Mouse (Mus musculus): ENCODE data around the gene Myo1d. TPM values are rescaled to one million over a fixed set of nuclear protein-coding genes. Genes with fewer than 3 reads are reported as not detected.
"Not testable (repeated sequence)": the region's sequence is repeated elsewhere in the genome, so short reads cannot be mapped to it uniquely, and the experiment has no call there.

Myo1d gene
- polyA plus RNA-seq, 1 experiment from 2014 or later, result 50.1 TPM

- WGBS, result 93% methylated on average over 11 of the region's 11 CpGs
- Histone ChIP-seq H3K36me3 (ENCODE audit: control insufficient read depth, insufficient read depth, low read length) (peaks cover 35% of the 10 kb centered on the region), H3K4me2 (ENCODE audit: low read length) (no peak overlapping the region), H3K4me3 (ENCODE audit: low read depth, low read length) (no peak overlapping the region), H3K27me3 (replicated peaks; ENCODE audit: control insufficient read depth, insufficient read depth, low read length) (no peaks in the 10 kb centered on the region), H3K27ac (ENCODE audit: low read depth) (no peak overlapping the region), H3K9me3 (ENCODE audit: control insufficient read depth, low read length) (no peaks in the 10 kb centered on the region), H3K4me1 (replicated peaks; ENCODE audit: control insufficient read depth, insufficient read depth, low read length) (peaks cover 19% of the 10 kb centered on the region; the same call in 1 of the 2 replicates), H3K9ac (ENCODE audit: low read length) (no peak overlapping the region)
- ATAC-seq (replicated peaks; ENCODE audit: low FRiP score, low TSS enrichment, low read depth), result no peak
- DNase-seq (ENCODE audit: low spot score), result no peak
Measured at GRCm38 (mm10) chr11:80474846-80475245, 305.0 kb downstream of the Myo1d start.

DNA sequence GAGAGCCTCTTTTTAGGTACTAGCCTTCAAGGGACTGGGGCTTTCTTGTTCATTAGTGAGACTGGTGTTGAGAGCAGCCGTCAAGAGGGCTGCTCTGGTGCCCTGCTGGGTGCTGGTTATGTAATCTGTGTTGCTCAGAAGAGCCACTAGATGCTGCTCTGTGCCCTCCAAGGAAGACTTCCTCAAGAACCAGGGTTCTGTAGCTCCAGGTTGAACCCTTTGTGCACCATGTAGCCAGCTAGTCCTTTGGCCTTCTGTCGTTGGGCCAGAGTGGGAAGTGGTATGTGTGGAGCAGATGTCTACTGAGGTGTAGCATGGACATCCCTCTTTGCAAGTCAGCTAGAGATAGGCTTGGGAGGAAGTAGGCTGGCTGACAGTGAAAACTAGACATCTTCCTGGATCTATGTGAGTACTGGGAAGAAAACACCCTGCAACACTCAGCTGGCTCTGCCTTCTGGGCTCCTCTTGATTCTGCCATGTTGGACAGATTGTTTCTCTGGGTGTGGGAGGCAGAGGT is 305.6 kb downstream of the Myo1d start:
- H3K9me3 ChIP-seq (ENCODE audit: control insufficient read depth, low read length), result no peaks in the 10 kb centered on the region
- no peak overlapping the region for H3K4me2 ChIP-seq (ENCODE audit: low read length)
- 68% methylated on average over 2 of the region's 2 CpGs for WGBS
- no peak overlapping the region for H3K9ac ChIP-seq (ENCODE audit: low read length)
- no peak overlapping the region for H3K4me3 ChIP-seq (ENCODE audit: low read depth, low read length)
- H3K27me3 ChIP-seq (replicated peaks; ENCODE audit: control insufficient read depth, insufficient read depth, low read length), result no peaks in the 10 kb centered on the region
- H3K4me1 ChIP-seq (replicated peaks; ENCODE audit: control insufficient read depth, insufficient read depth, low read length), result peaks cover 16% of the 10 kb centered on the region; the same call in 1 of the 2 replicates
- H3K36me3 ChIP-seq (ENCODE audit: control insufficient read depth, insufficient read depth, low read length), result peaks cover 41% of the 10 kb centered on the region
- no peak overlapping the region for H3K27ac ChIP-seq (ENCODE audit: low read depth)
- no peak for DNase-seq (ENCODE audit: low spot score)
- no peak for ATAC-seq (replicated peaks; ENCODE audit: low FRiP score, low TSS enrichment, low read depth)

GRCm38 (mm10) chr11:80471836-80472605 is 307.8 kb downstream of the Myo1d start:
- Histone ChIP-seq H3K4me1 (replicated peaks; ENCODE audit: control insufficient read depth, insufficient read depth, low read length) (0 out of 2 replicates have a peak, but pooled peaks cover 2% of the 10 kb centered on the region), H3K27me3 (replicated peaks; ENCODE audit: control insufficient read depth, insufficient read depth, low read length) (no peaks in the 10 kb centered on the region), H3K27ac (ENCODE audit: low read depth) (no peak overlapping the region), H3K4me2 (ENCODE audit: low read length) (no peak overlapping the region), H3K9ac (ENCODE audit: low read length) (no peak overlapping the region), H3K9me3 (ENCODE audit: control insufficient read depth, low read length) (no peaks in the 10 kb centered on the region), H3K36me3 (ENCODE audit: control insufficient read depth, insufficient read depth, low read length) (peaks cover 63% of the 10 kb centered on the region), H3K4me3 (ENCODE audit: low read depth, low read length) (no peak overlapping the region)
- ATAC-seq (replicated peaks; ENCODE audit: low FRiP score, low TSS enrichment, low read depth) (no peak), DNase-seq (ENCODE audit: low spot score) (no peak)
- WGBS, result 84% methylated on average over 16 of the region's 16 CpGs

- H3K4me3 ChIP-seq (ENCODE audit: low read depth, low read length); DNase-seq (ENCODE audit: low spot score); H3K9me3 ChIP-seq (ENCODE audit: control insufficient read depth, low read length); H3K4me1 ChIP-seq (replicated peaks; ENCODE audit: control insufficient read depth, insufficient read depth, low read length); H3K9ac ChIP-seq (ENCODE audit: low read length); H3K27ac ChIP-seq (ENCODE audit: low read depth); ATAC-seq (replicated peaks; ENCODE audit: low FRiP score, low TSS enrichment, low read depth); H3K4me2 ChIP-seq (ENCODE audit: low read length); H3K27me3 ChIP-seq (replicated peaks; ENCODE audit: control insufficient read depth, insufficient read depth, low read length): not testable (repeated sequence)
- 86% methylated on average over 4 of the region's 4 CpGs for WGBS
- H3K36me3 ChIP-seq (ENCODE audit: control insufficient read depth, insufficient read depth, low read length), result peaks cover 91% of the 10 kb centered on the region
Measured at GRCm38 (mm10) chr11:80463605-80464130, 316.2 kb downstream of the Myo1d start.

DNA sequence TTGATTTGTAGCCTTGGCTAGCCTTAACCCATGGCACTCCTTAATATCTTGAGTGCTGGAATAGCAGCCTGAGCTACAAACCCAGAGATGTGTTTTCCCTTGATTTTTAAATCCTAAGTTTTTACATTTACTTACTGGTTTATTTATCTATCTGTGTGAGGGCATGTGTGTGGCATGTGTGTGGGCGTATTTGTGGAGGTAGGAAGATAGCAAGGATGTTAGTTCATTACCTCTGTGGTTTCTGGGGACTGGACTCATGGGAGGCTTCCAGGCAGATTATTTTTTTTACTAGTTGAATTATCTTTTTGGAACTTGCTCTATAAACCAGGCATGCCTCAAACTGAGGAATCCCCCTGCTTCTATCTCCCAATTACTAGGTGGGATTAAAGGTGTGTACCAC is 326.6 kb downstream of the Myo1d start:
- Histone ChIP-seq H3K36me3 (ENCODE audit: control insufficient read depth, insufficient read depth, low read length) (peaks cover 75% of the 10 kb centered on the region), H3K4me3 (ENCODE audit: low read depth, low read length) (no peak overlapping the region), H3K27ac (ENCODE audit: low read depth) (no peak overlapping the region), H3K9me3 (ENCODE audit: control insufficient read depth, low read length) (no peaks in the 10 kb centered on the region), H3K4me2 (ENCODE audit: low read length) (no peak overlapping the region), H3K9ac (ENCODE audit: low read length) (no peak overlapping the region), H3K27me3 (replicated peaks; ENCODE audit: control insufficient read depth, insufficient read depth, low read length) (no peaks in the 10 kb centered on the region), H3K4me1 (replicated peaks; ENCODE audit: control insufficient read depth, insufficient read depth, low read length) (no peaks in the 10 kb centered on the region)
- ATAC-seq (replicated peaks; ENCODE audit: low FRiP score, low TSS enrichment, low read depth) (no peak), DNase-seq (ENCODE audit: low spot score) (no peak)
- WGBS, result 100% methylated on average over 1 of the region's 1 CpGs

DNA sequence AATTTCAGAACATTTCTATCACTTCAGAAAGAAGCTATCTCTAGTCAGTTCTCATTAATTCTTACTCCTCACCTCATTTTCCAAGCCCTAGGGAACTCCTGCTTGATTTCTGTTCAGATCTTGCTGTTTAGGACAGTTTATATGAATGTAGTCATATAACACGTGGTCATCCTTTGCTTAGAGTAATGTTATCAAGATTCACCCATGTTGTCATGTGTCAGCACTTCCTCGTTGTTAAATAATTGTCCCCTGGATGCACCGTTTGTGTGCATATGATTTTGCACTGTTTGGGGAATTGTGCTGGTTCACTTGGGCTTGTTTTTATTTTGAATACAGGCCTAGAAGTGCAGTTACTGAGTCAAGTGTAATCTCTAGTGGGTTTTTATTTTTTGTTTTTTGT is 327.6 kb downstream of the Myo1d start:
- Histone ChIP-seq H3K9ac (ENCODE audit: low read length) (no peak overlapping the region), H3K9me3 (ENCODE audit: control insufficient read depth, low read length) (no peaks in the 10 kb centered on the region), H3K27me3 (replicated peaks; ENCODE audit: control insufficient read depth, insufficient read depth, low read length) (no peaks in the 10 kb centered on the region), H3K27ac (ENCODE audit: low read depth) (no peak overlapping the region), H3K4me2 (ENCODE audit: low read length) (no peak overlapping the region), H3K36me3 (ENCODE audit: control insufficient read depth, insufficient read depth, low read length) (peaks cover 75% of the 10 kb centered on the region), H3K4me3 (ENCODE audit: low read depth, low read length) (no peak overlapping the region), H3K4me1 (replicated peaks; ENCODE audit: control insufficient read depth, insufficient read depth, low read length) (no peaks in the 10 kb centered on the region)
- no peak for ATAC-seq (replicated peaks; ENCODE audit: low FRiP score, low TSS enrichment, low read depth)
- 89% methylated on average over 3 of the region's 3 CpGs for WGBS
- DNase-seq (ENCODE audit: low spot score), result no peak

DNA sequence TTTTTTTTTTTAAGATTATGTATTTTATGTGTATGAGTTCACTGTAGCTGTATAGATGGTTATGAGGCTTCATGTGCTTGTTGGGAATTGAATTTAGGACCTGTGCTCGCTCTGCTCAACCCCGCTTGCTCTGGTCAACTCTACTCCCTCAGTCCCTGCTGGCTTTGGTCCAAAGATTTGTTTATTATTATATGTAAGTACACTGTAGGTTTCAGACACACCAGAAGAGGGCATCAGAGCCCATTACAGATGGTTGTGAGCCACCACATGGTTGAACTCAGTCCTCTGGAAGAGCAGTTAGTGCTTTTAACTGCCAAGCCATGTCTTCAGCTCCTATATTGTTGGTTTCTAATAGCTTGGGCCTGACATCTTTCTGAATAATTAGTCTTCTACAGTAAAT is 330.0 kb downstream of the Myo1d start:
- DNase-seq (ENCODE audit: low spot score) (no peak), ATAC-seq (replicated peaks; ENCODE audit: low FRiP score, low TSS enrichment, low read depth) (no peak)
- WGBS, result 89% methylated on average over 2 of the region's 2 CpGs
- H3K4me3 ChIP-seq (ENCODE audit: low read depth, low read length), result no peak overlapping the region
- no peaks in the 10 kb centered on the region for H3K4me1 ChIP-seq (replicated peaks; ENCODE audit: control insufficient read depth, insufficient read depth, low read length)
- H3K27ac ChIP-seq (ENCODE audit: low read depth), result no peak overlapping the region
- H3K4me2 ChIP-seq (ENCODE audit: low read length), result no peak overlapping the region
- H3K27me3 ChIP-seq (replicated peaks; ENCODE audit: control insufficient read depth, insufficient read depth, low read length), result no peaks in the 10 kb centered on the region
- no peak overlapping the region for H3K9ac ChIP-seq (ENCODE audit: low read length)
- peaks cover 78% of the 10 kb centered on the region for H3K36me3 ChIP-seq (ENCODE audit: control insufficient read depth, insufficient read depth, low read length)
- H3K9me3 ChIP-seq (ENCODE audit: control insufficient read depth, low read length), result no peaks in the 10 kb centered on the region

DNA sequence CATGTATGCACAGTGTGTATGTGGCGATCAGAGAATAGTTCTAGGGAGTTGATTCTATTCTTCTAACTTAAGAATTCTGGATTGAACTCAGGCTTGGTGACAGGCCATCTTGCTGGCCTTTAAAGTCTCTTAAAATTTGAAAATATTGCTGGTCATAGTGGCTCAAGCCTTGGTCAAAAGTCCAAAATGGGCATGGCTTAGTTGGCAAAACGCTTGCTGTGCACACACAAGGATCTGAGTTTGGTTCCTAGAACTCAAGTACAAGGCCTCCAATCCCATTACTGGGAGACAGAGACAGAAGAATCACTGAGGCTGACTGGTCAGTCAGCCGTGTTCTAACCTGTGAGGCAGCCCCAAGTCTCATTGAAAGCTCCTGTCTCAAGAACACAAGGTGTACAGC is 332.9 kb downstream of the Myo1d start:
- WGBS, result 89% methylated on average over 3 of the region's 3 CpGs

More for the DNA sequence above, 332.9 kb downstream of the Myo1d start:
- Histone ChIP-seq H3K4me2 (ENCODE audit: low read length) (no peak overlapping the region), H3K4me3 (ENCODE audit: low read depth, low read length) (no peak overlapping the region), H3K9me3 (ENCODE audit: control insufficient read depth, low read length) (no peaks in the 10 kb centered on the region), H3K27ac (ENCODE audit: low read depth) (no peak overlapping the region), H3K4me1 (replicated peaks; ENCODE audit: control insufficient read depth, insufficient read depth, low read length) (no peaks in the 10 kb centered on the region), H3K27me3 (replicated peaks; ENCODE audit: control insufficient read depth, insufficient read depth, low read length) (no peaks in the 10 kb centered on the region), H3K36me3 (ENCODE audit: control insufficient read depth, insufficient read depth, low read length) (peaks cover 81% of the 10 kb centered on the region), H3K9ac (ENCODE audit: low read length) (no peak overlapping the region)
- DNase-seq (ENCODE audit: low spot score), result no peak
- ATAC-seq (replicated peaks; ENCODE audit: low FRiP score, low TSS enrichment, low read depth), result no peak

All from intestine, embryonic 14.5 days (tissue).